Mouse (Mus musculus) right cerebral cortex, postnatal 10 days (tissue): ENCODE results near the gene Mapk1ip1l.

Source experiments
- DNase-seq, 2 experiments: peaks; one replicate each; pipeline ENCODE4 v3.0.0; 2021; ENCODE audit warnings: low spot score in 2 of 2

Gene Mapk1ip1l

DNA sequence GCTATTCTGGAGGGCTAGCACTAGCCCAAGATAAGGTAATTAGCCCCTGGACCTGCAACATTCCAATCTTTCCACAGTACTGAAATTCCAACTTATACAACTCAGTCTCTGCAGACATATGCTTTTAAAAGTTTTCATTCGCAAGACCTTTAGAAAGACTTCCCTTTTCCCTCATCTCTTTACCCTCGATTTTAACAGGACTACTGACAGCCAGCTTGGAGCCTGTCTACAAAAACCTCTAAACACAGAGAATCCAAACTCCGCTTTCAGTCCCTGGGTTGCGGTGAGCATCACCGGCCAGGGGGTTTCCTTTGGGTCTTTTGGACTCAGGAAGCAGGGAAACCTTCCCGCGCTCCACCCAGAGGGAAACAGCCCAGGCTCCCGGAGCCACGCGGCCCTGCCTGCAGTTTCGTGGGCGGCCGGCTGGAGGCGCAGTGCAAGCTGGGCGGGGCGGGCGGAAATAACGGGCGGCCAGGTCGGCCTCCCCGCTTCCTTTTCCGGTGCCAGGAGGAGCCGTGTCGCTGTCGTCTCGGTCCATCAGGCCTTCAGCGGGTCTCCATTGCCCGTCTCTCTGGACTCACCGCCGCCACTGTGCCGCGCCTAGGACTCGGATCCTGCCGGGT lies at the start of gene Mapk1ip1l:
Gene Mapk1ip1l (plus strand): TSS at position 482 of the 623 bp plus-strand sequence.
- DNase-seq, result peak; percentile 91 to 93

DNA sequence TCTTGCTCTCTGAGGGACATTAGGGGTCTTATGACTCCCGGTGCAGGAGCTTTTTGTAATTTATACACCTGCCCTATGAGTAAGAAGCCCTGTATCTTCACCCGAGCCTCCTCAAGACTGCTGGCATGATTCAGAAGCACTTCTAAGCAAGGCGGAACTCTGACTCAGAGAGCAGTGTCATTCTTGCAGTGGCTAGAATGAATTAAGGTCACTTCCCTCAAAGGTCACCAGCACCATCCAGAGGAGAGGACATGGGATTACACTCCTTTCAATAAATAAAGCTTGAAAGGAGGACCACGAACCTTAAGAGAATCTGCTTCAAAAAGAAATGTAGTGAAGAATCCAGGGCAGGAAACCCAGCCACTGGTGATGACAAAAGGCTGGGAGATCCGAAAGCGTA lies 48.2 kb upstream of the Mapk1ip1l start:
- DNase-seq, result no peak

DNA sequence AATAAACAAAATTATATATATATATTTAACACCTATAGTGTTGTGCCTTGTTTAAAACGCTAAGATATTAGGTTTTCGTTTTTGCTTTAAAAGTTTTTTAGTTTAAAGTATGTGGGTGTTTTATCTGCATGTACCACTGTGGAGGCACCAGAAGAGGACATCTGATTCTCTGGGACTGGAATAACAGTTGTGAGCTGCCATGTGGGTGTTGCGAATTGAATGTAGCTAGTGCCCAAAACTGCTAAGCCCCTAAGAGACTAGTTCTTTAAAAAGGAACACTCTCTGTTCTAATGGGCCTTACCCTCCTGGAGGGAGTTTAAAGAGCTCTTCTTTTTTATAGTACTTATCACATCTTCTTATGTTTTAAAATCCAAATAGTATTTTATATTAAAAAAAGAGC lies 33.2 kb upstream of the Mapk1ip1l start:
- peak in 1 of 2 experiments; percentile 38 for DNase-seq

DNA sequence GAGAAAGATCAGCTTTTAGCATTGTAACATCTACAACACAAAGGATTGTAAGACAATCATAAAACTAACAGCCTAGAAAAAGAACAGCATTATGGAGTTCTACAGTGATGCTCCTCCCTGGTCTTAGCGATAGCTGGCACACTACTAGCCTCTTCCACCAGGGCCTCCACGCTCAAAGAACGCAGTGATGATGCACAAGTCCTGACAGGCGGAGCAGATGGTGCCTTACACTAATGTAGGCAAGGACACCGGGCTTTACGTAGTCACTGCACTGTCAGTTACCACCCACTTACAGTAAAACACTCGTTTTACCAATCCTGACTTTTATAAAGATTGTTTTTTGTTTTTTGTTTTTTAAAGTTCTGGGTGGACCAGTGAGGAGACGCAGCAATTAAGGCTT lies 32.2 kb upstream of the Mapk1ip1l start:
- DNase-seq, result peak in 1 of 2 experiments; percentile 27

DNA sequence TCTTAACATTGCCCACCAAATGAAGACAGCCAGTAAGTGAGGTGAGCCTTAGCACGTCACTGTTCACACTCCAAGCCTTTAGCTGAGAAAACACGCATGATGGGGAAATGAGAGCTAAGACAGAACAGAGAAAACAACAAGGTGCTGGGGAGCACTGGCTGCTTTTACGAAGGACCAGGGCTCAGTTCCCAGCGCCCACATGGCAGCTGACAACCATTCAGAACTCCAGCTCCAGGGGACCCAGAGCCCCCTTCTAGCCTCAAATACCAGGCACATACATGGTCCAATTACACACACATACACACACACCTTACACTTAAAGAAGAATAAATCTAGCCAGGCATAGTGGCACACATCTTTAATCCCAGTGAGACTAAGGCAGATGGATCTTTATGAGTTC lies 29.0 kb upstream of the Mapk1ip1l start:
- no peak for DNase-seq

DNA sequence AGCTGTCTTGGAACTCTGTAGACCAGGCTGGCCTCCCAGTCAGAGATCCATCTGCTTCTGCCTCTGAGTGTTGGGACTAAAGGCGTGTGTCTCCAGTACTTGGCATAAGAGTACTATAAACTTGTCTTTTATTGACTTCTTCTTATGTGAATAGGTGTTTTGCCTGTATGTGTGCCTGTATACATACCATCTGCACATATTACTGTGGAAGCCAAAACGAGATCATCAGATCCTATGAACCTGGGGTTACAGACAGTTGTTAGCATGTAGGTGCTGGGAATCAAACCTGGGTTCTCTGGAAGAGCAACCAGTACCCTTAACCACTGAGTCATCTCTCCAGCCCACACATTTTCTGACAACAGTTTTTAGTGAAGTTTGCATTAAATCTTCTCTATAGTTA lies 28.4 kb upstream of the Mapk1ip1l start:
- DNase-seq, result no peak

DNA sequence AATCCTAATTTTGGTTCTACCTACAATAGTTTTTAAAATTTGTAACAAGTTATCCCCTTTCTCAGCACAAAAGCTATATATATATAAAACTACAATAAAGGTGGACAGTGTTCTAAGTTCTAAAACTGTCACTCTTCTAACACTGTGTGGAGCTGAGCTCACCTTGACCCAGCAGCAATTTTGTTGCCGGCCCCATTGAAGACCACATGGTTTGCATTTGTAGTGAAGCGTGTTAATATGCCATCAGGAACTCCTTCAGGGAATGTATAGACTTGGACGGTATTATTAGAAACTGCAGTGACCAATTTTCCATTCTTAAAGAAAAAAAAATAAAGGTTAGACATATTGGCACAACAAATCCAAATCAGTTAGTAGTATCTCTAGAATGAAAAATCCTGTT lies 24.3 kb upstream of the Mapk1ip1l start:
- no peak for DNase-seq

DNA sequence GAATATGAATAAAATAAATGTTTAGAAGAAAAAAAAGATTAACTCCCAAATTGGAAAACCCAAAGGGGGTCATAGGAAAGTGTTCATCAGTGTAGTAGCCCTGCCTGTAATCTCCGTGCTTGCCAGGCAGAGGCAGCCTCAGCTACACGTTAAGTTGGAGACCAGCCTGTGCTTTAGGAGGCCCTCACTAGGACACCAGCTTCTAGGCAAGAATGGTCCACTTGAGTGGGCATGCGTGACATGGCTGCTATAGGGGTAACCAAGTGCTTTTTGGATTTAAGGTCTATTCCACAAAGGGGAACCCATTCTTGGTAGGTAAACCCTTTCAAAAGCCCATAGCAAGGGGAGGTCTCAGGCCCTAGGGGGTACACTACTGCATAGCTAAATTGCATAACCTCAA lies 22.6 kb upstream of the Mapk1ip1l start:
- no peak for DNase-seq

DNA sequence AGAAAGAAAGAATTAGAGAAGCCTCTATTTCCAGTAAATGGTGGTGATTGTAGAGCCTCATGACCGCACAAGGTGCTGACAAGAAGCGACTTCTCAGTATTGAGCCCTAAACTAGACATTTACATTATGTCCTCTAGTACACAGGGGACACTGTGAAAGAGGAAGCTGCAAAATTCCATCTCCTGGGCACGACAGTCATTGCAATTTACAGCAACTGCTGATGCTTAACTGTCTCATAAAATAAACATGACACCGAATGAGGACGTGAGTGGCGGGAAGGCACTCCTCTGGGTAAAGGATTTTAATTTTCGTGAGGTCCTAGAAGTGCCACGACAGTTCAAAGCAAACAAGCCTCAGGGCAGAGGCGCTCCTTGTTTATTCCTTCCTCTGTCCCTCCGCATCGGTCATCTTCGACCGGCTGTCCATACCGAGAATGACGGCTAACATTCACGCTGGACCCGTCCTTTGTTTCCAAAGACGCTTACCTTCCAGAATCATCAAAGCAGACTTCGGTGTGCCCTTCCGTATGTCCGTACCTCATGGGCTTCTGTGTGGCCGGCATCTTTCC lies 21.9 kb upstream of the Mapk1ip1l start:
- DNase-seq, result no peak

DNA sequence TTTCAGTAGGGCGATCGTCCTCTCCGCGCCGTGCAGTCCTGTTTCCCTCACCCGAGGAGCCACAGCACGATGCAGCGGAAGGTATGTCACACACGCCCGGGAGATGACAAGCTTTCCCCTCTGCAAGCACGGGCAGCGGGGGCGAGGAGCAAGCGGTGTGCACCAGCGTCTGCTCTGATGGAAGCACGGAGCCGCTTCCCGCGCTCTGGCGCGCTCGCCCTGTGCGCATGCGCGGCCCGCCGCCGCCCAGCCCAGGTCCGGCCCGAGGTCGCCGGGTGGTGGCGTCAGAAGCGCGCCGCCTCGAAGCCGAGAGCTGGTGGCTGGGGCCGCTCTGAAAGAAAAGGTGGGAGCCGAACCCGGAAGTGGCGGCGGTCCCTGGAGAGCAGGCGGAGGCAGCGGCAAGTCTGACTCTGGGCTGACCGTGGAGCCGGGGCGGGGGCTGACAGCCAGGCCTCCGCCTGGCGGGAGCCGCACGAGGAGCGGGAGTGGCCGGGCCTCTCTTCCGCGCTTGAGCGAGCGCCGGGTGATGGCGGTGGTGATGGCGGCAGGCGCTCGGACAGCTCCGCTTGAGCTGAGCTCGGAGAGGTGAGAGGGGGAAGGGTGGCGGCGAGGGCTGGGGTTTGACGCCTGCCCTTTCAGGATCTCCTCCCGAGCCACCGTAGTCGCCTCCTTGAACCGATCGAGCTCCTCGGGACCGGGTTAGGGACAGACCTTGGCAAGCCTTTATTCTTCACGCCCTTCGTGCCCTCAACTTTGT lies 21.3 kb upstream of the Mapk1ip1l start, which contains the start of the genes Wdhd1 and Socs4:
Gene Wdhd1 (minus strand): TSS at position 221 of the 757 bp plus-strand sequence.
Gene Socs4 (plus strand): TSS at position 295 of the 757 bp plus-strand sequence.
- peak; percentile 94 to 95 for DNase-seq

DNA sequence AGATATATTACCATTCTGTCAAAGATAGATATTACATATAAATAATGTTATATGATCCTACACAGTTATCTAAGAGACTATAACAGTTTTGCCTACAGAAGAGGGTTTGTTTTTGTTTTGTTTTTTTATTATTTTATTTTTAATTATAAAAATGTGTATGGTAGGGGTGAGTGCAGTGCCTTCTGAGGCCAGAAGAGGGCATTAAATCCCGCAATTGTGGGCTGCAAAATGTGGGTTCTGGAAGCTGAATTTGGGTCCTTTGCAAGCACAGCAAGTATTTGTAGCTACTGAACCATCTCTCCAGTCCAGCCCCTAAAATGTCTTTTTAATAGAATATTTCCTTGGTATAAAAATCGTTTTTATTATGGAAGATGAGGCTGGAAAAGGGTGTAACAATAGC lies 19.0 kb upstream of the Mapk1ip1l start:
- DNase-seq, result no peak

DNA sequence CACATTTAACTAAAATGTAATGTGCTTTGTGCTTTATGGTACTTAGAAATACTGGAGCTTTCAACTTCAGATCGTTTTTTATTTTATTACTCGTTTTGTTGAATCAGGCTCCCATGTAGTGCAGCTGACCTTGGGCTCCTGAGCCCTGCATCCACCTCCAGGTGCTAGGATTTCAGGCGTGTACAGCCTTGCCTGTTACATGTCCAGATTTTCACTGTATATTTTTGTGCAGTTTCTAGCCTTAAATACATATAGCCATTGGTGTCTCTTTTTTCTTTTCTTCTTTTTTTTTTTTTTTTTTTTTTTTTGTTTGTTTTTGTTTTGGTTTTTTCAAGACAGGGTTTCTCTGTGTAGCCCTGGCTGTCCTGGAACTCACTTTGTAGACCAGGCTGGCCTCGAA lies 16.5 kb upstream of the Mapk1ip1l start:
- no peak for DNase-seq

DNA sequence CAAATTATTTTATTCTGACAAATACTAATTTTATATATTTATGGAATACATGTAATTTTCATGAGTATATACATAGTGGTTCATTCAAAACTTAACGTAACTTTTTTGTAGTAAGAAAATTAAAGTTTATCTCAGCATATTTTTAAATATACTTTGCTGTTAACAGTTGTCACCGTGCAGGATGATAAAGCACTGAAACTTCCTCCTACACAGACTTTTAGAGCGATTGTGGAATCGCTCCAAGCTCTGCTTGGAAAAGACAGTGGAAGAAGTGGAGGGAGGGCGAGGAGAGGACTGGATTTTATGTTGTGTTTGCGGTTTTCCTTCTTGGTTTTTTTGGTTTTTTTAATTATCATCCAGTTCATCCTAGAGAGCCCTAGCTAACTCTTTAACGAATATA lies 14.5 kb upstream of the Mapk1ip1l start:
- DNase-seq, result no peak

DNA sequence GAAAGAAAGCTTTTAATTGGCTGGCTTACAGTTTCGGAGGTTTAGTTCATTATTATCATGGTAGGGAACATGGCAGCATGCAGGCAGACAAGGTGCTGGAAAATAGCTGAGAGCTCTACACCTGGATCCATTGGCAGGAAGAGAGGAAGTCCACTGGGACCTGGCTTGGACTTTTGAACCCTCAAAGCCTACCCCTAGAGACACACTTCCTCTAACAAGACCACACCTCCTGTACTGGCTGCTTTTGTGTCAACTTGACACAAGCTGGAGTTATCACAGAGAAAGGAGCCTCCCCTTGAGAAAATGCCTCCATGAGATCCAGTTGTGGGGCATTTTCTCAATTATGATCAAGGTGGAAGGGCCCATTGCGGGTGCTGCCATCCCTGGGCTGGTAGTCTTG lies 12.8 kb upstream of the Mapk1ip1l start:
- DNase-seq, result no peak

DNA sequence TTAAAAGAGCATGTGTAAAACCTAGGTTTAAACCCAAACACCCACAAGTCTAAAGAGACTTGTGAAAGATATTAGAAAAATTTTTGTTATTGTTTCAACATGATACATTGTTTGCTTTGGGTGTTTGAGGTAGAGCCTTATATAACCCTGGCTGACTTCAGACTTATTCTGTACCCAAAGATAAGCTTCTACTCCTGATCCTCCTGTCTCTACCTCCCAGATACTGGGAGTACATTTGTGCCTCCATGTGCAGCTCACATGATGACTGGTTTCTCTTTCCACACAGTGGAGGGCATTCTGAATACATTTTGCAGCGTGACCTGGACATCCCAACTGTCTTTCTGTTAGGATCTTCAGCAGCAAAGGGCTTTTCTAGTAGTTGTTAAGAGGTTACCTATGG lies 11.9 kb upstream of the Mapk1ip1l start:
- DNase-seq, result no peak

DNA sequence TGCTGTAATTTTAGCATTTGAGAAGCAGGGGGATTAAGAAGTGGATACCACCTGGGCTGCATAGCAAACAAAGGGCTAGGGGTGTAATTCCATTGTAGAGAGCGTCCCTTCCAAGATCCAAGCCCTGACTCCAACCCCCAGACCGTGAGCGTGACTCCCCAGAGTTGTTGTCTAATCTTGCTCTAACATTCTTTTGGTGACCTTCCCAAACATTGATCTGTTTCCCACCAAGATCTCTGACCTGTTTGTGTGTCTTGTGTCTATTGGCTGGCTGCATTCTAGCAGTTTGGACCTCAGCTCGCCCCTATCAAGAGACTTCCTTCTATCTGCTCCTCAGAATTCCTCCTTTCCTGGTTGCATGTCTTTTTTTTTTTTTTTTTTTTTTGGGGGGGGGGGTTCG lies 11.0 kb upstream of the Mapk1ip1l start:
- DNase-seq, result no peak

DNA sequence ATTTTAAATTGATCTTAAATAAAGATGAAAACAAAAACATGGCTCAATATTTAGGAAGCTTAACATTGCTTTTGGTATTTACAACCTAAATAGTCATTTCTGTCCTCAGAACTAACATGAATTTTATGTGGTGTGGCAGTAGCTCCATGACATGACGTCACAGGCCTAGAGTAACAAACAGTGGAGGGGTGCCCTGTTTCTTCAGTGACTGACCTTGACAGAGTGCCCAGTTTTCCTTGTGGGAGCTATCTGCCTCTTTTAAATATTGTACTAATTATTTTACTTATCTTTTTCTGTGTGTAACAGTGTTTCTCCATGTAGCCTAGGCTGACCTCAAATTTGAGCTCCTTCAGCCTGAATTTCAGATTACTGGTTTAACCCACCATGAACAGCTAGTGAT lies 6.3 kb upstream of the Mapk1ip1l start:
- no peak for DNase-seq

DNA sequence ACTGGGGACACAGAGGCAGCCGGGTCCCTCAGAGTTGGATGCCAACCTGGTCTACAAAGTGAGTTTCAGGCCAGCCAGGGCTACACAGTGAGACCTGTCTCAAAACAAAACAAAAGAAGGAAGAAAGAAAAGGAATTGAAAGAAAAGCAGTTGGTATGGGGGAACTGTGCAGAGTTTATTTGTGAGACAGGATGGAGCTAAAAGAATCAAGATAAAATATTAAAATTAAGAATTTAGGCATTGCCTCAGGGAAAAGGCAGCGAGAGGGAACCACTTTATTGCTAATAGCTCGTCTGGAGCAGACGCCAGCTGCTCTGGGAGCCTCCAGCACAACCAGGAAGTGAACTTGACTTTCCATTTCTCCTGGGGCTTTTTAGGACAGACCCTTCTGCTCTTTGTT lies 3.9 kb upstream of the Mapk1ip1l start:
- DNase-seq, result no peak

DNA sequence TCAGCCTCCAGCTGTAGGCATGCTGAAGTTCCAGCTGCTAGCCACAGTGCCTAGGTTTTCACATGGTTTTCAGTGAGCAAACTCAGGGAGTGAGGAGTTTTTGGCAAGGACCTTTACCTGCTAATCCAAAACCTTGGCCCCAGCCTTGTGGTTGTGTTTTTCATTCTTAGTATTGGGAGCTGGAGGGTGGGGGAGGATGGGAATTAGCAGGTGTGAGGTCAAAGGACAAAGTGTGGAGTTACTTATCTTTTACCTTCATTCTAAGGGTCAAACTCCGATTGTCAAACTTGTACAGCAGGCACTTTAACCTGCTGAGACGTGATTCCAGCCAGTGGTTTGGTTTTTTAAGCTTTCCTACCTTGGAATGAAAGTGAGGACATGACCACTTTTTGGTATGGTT lies 1.8 kb upstream of the Mapk1ip1l start:
- DNase-seq, result no peak

DNA sequence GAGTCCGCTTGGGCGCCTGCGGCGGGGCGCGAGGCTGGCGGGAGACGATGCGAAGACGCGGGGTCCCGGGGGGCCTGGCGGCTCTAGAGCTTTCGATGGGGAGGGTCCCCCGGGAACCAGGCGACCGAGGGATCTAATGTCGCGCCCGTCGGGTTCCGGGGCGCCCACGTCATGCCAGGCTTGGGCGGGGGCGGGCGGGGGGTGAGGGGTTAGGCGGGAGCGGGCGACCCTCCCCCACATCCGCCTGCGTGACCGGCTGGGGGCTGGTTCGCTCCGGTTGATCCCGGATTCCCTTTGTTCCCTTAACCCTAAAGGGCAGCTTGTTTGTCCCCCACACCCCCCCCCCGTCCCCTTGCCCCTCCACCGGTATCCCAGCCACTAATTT lies 334 bp downstream of the Mapk1ip1l start:
- no peak for DNase-seq

DNA sequence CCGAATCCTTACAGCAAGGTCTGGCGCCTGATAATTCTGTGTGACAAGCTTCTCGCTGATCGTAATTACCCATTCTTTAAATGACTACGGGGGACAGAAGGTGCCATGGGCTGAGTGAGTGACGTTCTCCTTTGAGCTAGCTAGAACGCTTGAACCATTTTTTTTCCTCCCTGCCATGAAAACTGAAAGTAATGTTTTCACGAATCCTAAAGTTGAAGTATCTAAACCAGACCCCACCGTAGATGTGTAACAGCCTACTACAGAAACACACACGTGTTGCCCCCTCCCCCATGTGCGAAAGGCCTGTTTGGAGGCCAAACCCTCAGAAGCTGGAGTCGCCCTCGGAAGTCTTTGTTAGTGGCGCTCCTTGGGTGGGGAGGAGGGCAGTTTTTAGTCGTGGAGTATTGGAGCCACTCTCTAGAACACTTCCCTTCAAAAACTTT lies 774 bp downstream of the Mapk1ip1l start:
- DNase-seq, result no peak

DNA sequence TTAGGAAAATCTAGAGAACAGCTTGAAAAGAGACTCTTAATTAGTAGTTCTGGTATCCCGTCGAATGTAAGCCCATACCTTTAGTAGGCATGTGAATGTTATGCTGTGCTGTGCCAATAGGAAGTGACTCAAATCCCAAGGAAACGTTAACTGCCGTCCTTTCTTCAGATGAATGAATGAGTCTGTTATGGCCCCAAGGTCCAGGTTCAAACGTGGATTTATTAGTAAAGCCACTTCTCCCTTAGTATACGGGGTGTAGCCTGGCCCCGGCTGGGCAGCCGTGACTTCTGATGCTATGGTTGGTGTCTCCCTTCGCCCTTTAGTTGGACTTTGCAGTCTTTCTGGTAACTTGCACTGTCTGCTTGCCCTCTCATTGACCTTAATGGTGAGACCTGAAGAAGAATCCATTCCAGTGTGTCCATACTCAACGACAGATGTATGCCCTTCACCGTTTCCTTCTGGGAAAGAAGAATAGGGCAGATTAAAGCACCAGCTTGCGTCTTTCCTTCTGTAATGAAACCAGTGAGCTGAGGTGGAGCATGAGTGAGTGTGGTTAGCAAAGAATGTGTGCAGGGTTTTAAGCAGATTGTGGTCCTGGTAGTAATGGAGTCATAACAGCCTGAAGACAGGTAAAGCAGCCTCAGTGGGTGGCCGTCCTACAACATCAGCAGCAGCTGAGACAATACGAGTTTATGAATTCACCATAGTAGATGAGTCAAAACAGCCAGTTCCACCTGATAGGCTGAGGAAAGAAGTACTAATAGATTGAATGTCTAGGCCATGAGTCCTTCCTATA lies 5.0 kb downstream of the Mapk1ip1l start:
- no peak for DNase-seq
